Mouse (Mus musculus) MEL (cell line): ENCODE data around the gene Tctn3.

Experiments
- CHD2 ChIP-seq: IDR thresholded peaks from 2 replicates; pipeline ENCODE4 v1.6.1; 2011; ENCODE audit warnings: low read length, improper control_type of control experiment
- CTCF ChIP-seq, 3 experiments: IDR thresholded peaks in 2 of 3; conservative IDR thresholded peaks in 1 of 3; 2 replicates each; pipeline ENCODE4 v1.5.1; 2011 to 2012; ENCODE audit warnings: low read length in 3 of 3, low read depth in 2 of 3, mild to moderate bottlenecking in 2 of 3, improper control_type of control experiment in 1 of 3, inconsistent platforms in 1 of 3, mixed read lengths in 1 of 3, moderate library complexity in 1 of 3; ENCODE audit not compliant: control insufficient read depth in 1 of 3, insufficient read depth in 1 of 3, poor library complexity in 1 of 3, severe bottlenecking in 1 of 3
- MAX ChIP-seq: IDR thresholded peaks from 2 replicates; pipeline ENCODE4 v1.6.1; 2011; ENCODE audit warnings: low read length, improper control_type of control experiment
- MAZ ChIP-seq: IDR thresholded peaks from 2 replicates; pipeline ENCODE4 v1.6.1; 2012; ENCODE audit warnings: low read depth, mild to moderate bottlenecking, inconsistent platforms, low read length, improper control_type of control experiment
- TAL1 ChIP-seq: IDR thresholded peaks from 2 replicates; pipeline ENCODE4 v1.6.1; 2012; ENCODE audit warnings: mild to moderate bottlenecking, inconsistent platforms, low read length, moderate library complexity, mixed read lengths
- USF1 ChIP-seq: IDR thresholded peaks from 2 replicates; pipeline ENCODE4 v1.6.1; 2014; ENCODE audit warnings: low read depth, mild to moderate bottlenecking, inconsistent platforms, low read length, improper control_type of control experiment, moderate library complexity
- USF2 ChIP-seq, 2 experiments: IDR thresholded peaks; 2 replicates each; pipeline ENCODE4 v1.6.1; 2011 to 2012; ENCODE audit warnings: improper control_type of control experiment in 2 of 2, low read length in 2 of 2, borderline replicate concordance in 1 of 2, inconsistent platforms in 1 of 2, low read depth in 1 of 2, mild to moderate bottlenecking in 1 of 2; ENCODE audit not compliant: insufficient read depth in 1 of 2
- ZMIZ1 ChIP-seq: IDR thresholded peaks from 2 replicates; pipeline ENCODE4 v1.6.1; 2012; ENCODE audit warnings: low read depth, mild to moderate bottlenecking, inconsistent platforms, low read length, improper control_type of control experiment, moderate library complexity

DNA sequence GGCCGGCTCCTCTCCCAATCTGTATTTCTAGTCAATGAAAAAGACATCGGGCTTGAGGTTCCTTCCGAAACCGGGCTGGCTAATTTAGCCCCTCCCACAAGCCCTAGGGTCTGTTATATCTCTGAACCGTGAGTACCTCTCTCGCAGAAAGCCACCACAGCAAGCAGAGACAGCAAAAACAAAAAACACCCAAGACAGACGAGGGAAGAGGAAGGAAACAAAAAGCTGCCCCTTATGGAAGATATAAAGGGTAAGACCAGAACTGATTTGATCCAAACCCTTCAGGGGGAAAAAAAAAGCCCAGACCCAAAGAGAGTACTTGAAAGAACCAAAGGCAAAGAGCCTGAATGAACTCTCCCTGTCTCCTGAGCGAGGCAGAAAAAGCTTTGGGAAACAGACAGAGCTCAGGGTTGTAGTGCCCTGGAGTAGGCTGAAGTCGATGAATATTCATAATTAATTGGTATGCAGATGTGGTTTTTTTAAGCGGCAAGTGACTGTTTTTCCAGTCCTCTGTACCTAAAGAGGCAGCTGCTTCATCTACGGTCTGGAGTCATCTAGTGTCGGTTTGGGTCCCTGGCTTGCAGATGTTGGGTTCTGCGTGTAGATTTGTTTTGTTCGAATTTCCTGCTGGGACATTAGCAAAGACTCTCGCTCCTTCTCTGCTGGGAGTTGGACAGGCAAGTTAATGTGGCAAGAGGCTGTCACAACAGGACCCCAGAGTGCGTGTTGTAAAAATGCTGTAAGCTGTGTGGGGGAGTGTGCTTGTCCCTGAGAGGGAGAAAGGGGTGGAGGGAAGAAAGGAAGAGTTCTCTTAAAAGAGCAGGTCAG lies 47.8 kb upstream of the Tctn3 start:
- TF ChIP-seq ZMIZ1 (no peak), CTCF (IDR thresholded peaks at IDR 0.05 in 2 of 3, conservative IDR thresholded peaks at IDR 0.05 in 1 of 3; ENCODE audit: control insufficient read depth in 1 of 3, insufficient read depth in 1 of 3, low read depth in 2 of 3, low read length in 3 of 3, poor library complexity in 1 of 3, severe bottlenecking in 1 of 3) (no peak), MAX (no peak), USF1 (no peak), MAZ (no peak), CHD2 (no peak), USF2 (IDR thresholded peaks at IDR 0.05; ENCODE audit: borderline replicate concordance in 1 of 2, insufficient read depth in 1 of 2, low read depth in 1 of 2, low read length in 2 of 2) (no peak), TAL1 (no peak)
